Mouse (Mus musculus) adrenal gland, postnatal 10 days (tissue): ENCODE measurements around the gene Akr7a5. TPM values are rescaled to one million over a fixed set of nuclear protein-coding genes. Genes with fewer than 3 reads are reported as not detected.

Experiments used
- DNase-seq: peaks from one replicate; pipeline ENCODE4 v3.0.0; 2021; ENCODE audit warnings: mixed read lengths
- microRNA-seq: library from miRNA; unstranded; fragments of <30 nt; microRNA quantifications from one replicate; pipeline ENCODE4 v1.2.0, GENCODE M21; 2021
- total RNA-seq, 2 experiments: library from RNA; stranded (reverse); gene quantifications; 2 replicates each; pipeline ENCODE4 v1.2.3; 2021

The Akr7a5 gene
- total RNA-seq, 2 experiments from 2014 or later: 65.6 to 67.0 TPM

- DNase-seq: no peak
These were observed 42.3 kb downstream of the Akr7a5 start for GRCm38 (mm10) chr4:139352832-139353231.

GRCm38 (mm10) chr4:139357211-139357610 lies 46.7 kb downstream of the Akr7a5 start:
- no peak for DNase-seq

- no peak for DNase-seq
These were observed 50.4 kb downstream of the Akr7a5 start for GRCm38 (mm10) chr4:139360761-139361548.

GRCm38 (mm10) chr4:139367336-139367735 lies 56.8 kb downstream of the Akr7a5 start:
- DNase-seq: peak; percentile 31

Small RNA genes lying within 50 kb of the gene (microRNA-seq; reads per million reads assigned to microRNA genes)
- gene Gm24245 (not detected), gene Gm25732 (1.4 reads per million)

Other genes with a start within 250 kb of the Akr7a5 start
- under 1 TPM in 1 of 2 experiments, not detected in 1; 0.45 TPM for gene Htr6, start 235.2 kb upstream of the Akr7a5 start, total RNA-seq
- gene Nbl1, start 217.8 kb upstream of the Akr7a5 start, total RNA-seq: 10 to 100 TPM; 39.7 to 40.9 TPM
- 100 to 1,000 TPM; 572 to 632 TPM for gene Minos1, start 179.6 kb upstream of the Akr7a5 start, total RNA-seq
- 100 to 1,000 TPM; 323 to 342 TPM for gene Capzb, start 117.8 kb upstream of the Akr7a5 start, total RNA-seq
- gene Pqlc2, start within 50 bp of the Akr7a5 start, total RNA-seq: 1 to 10 TPM; 8.0 to 8.7 TPM
- 10 to 100 TPM; 55.0 to 56.4 TPM for gene Mrto4, start 41.8 kb downstream of the Akr7a5 start, total RNA-seq
- gene Emc1, start 41.8 kb downstream of the Akr7a5 start, total RNA-seq: 10 to 100 TPM; 37.2 to 47.6 TPM
- 100 to 1,000 TPM; 104 to 136 TPM for gene Ubr4, start 41.9 kb downstream of the Akr7a5 start, total RNA-seq
- 10 to 100 TPM; 16.4 to 17.5 TPM for gene Iffo2, start 219.8 kb downstream of the Akr7a5 start, total RNA-seq